Mouse (Mus musculus) brain, embryonic 14.5 days (tissue): ENCODE measurements at regions not wholly inside any gene's neighbourhood (a gene's known extent, or its start where the extent isn't known, plus 50 kb on each side); places are given as distances from the start of the nearest gene placed in this dataset.
"Not testable (repeated sequence)": the region's sequence is repeated elsewhere in the genome, so short reads cannot be mapped to it uniquely, and the experiment has no call there.

Experiments used
- DNase-seq: peaks from one replicate; pipeline ENCODE4 v3.0.0-alpha.2; 2011; ENCODE audit warnings: low read depth
- CTCF ChIP-seq: fragments of 200-500 bp; IDR thresholded peaks from 2 replicates; pipeline ENCODE4 v1.5.1; 2012; ENCODE audit warnings: inconsistent platforms, mild to moderate bottlenecking, moderate library complexity, borderline replicate concordance; ENCODE audit not compliant: insufficient read depth, insufficient read length; ENCODE audit errors: extremely low read depth
- POLR2A ChIP-seq: fragments of 200-500 bp; IDR thresholded peaks from 2 replicates; pipeline ENCODE4 v1.6.1; 2012; ENCODE audit warnings: mild to moderate bottlenecking, inconsistent platforms, borderline replicate concordance; ENCODE audit not compliant: poor library complexity, insufficient read depth, insufficient read length, severe bottlenecking; ENCODE audit errors: extremely low read depth

DNA sequence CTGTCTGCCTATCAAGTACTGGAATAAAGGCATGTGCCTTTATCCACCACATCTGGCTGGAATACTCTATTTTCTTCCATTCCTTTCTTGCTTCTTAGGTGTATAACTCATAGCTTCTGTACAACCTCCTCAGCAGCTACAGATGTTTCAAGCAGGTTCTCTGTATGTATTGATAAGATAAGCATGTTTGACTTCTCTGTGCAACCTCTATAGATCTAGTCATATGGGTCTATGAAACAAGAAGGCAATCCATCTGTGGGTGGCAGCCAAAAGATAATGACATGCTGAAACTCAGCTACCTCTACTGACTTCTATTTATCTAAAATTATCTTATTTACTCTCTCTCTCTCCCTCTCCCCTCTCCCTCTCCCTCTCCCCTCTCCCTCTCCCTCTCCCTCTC, 99.3 kb upstream of the C9orf72 start:
- no peak for DNase-seq
- TF ChIP-seq CTCF (no peak), POLR2A (no peak)

GRCm38 (mm10) chr4:35322432-35323173, 96.6 kb upstream of the C9orf72 start:
- DNase-seq = no peak
- TF ChIP-seq CTCF (no peak), POLR2A (no peak)

DNA sequence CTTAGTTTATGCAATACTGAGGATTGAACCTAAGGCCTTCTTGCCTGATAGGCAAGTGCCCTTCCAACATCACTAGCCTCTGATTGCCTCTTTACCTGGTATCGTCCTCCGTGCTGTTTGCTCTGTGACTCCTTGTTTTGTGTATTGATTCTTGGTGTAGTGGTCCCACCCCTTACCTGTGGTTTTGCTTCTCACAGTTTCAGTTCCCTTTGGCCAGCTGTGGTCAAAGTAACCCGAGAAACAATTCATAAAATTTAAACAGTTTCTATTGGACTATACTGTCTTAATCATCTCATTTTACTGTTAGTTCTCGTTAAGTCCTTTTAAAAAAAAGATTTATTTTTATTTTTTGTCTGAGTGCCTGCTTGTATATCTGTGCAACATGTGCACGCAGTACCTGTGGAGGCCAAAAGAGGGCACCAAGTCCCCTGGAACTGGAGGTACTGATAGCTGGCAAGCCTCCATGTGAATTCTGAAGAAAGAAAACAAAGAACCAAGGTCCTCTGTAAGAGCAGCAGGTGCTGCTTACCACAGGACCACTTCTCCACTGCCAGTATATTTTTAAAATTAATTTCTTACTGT, 84.5 kb upstream of the C9orf72 start:
- peak; percentile 76 for DNase-seq
- TF ChIP-seq POLR2A = no peak
- TF ChIP-seq CTCF = peak; percentile 70; the same call in 1 of the 2 replicates

GRCm38 (mm10) chr4:35308221-35308620, 82.2 kb upstream of the C9orf72 start:
- TF ChIP-seq CTCF (no peak), POLR2A (no peak)
- no peak for DNase-seq

GRCm38 (mm10) chr4:35305210-35305609, 79.2 kb upstream of the C9orf72 start:
- no peak for TF ChIP-seq CTCF
- no peak for DNase-seq

- peak; percentile 91 for DNase-seq
- TF ChIP-seq CTCF = no peak
- TF ChIP-seq POLR2A = no peak
Measured at GRCm38 (mm10) chr4:35300848-35301247, 74.9 kb upstream of the C9orf72 start.

GRCm38 (mm10) chr4:35300374-35300773, 74.4 kb upstream of the C9orf72 start:
- not testable (repeated sequence) for DNase-seq

DNA sequence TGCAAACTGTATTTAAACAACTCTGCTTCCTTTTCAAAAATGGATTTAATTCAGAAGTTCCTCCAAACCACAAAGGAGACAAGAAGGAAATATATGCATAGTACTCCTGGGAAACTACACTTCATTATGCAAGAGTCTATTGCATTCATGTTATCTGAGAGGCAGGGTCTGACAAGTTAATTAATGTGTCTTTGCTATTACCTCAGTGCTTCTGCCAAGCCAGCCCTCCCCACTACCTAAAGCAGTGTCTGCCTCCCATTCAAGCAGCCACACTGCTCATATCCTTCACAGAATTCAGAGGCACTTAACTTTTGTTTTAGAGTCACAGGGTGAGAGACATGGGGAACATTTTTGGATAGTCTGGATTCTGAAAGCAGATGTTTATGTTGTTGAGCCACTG, 58.6 kb upstream of the C9orf72 start:
- peak; percentile 90 for DNase-seq
- TF ChIP-seq POLR2A (no peak), CTCF (no peak)
